ENCODE assay signal across 8 mouse cellular contexts in the genomic region with DNA sequence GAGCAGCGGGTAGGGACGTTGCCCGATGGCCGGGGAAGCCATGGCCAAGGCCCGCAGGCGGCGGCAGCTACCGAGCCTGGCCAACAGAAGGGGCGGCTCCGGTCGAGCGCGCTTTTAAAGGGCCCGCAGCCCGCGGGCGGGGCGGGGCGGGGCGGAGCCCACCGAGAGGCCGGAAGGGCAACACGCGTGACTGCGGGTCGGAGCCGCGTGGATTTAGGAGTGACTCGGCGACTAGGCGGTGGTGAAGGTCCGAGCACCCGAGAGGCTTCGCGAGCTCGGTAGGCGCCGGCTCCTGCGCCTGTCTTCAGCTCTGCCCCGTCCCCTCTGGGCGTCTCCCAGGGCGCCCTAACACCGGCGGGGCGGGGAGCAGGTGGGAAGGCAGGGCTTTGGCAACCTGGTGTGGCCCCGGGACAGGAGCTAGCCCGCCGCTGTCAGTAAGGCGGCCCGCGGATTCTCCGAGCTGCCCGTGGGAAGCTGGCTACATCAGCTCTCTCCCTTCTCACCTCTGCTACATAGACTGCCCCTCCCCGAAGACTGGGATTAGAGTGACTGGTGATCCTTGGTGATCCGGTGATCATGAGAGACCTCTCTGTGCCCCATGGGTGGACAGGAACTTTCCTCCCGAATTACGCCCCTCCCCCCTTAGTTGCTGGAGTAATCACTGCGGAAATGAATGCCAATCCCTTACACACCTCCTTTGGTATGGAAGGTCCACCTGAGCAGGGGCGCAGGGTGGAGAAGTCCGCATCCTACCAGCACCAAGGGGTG. TPM values are rescaled to one million over a fixed set of nuclear protein-coding genes. Genes with fewer than 3 reads are reported as not detected.
DNase-seq lines count a peak whose midpoint lies in the region; ATAC-seq and TF ChIP-seq lines count a peak whose summit lies in the region.

A gene (minus strand): TSS at position 170 of the 768 bp plus-strand sequence.

- TF ChIP-seq POLR2A in embryonic fibroblast, embryonic 13.5 days (IDR thresholded peaks at IDR 0.05; ENCODE audit: low read depth, low read length): peak; percentile 85
- TF ChIP-seq POLR2A in liver, adult 2 months (IDR thresholded peaks at IDR 0.05; ENCODE audit: extremely low read depth, insufficient read depth, low read length): peak; percentile 94

- 1% methylated on average over 59 of the region's 60 CpGs for WGBS in heart, embryonic 11.5 days (ENCODE audit: insufficient replicate concordance)
- under 1% methylated on average over 60 of the region's 60 CpGs for WGBS in kidney, embryonic 15.5 days
- under 1% methylated on average over 60 of the region's 60 CpGs for WGBS in liver, adult 2 months

- H3K4me3 ChIP-seq in embryonic fibroblast, embryonic 13.5 days (ENCODE audit: insufficient read depth, low read length): peak within 1 kb of the TSS; percentile 63
- H3K4me3 ChIP-seq in heart, embryonic 11.5 days (ENCODE audit: low read depth, low read length): peak within 1 kb of the TSS; percentile 77
- peak within 1 kb of the TSS; percentile 66 for H3K4me3 ChIP-seq in kidney, embryonic 15.5 days (replicated peaks)
- peak within 1 kb of the TSS; percentile 91 for H3K4me3 ChIP-seq in liver, adult 2 months (ENCODE audit: insufficient read depth, low read depth, low read length)

- peaks cover 10% of the 10 kb centered on the region; the same call in 1 of the 2 replicates for H3K4me1 ChIP-seq in embryonic fibroblast, embryonic 13.5 days (ENCODE audit: control insufficient read depth, insufficient read depth, low read length)
- H3K4me1 ChIP-seq in heart, embryonic 11.5 days (ENCODE audit: control insufficient read depth, insufficient read depth, low read length): peaks cover 40% of the 10 kb centered on the region
- H3K4me1 ChIP-seq in kidney, embryonic 15.5 days: peaks cover 43% of the 10 kb centered on the region
- peaks cover 20% of the 10 kb centered on the region for H3K4me1 ChIP-seq in liver, adult 2 months (ENCODE audit: control insufficient read depth, insufficient read depth, low read length)

- TF ChIP-seq CTCF in embryonic fibroblast, embryonic 13.5 days (IDR thresholded peaks at IDR 0.05; ENCODE audit: borderline replicate concordance, insufficient read depth, low read length): no peak
- no peak for TF ChIP-seq CTCF in liver, adult 2 months (IDR thresholded peaks at IDR 0.05; ENCODE audit: low read depth, low read length)

- DNase-seq in 3T3-L1 (ENCODE audit: low read depth, low spot score): peak; percentile 58
- DNase-seq in adrenal gland, postnatal 25 days: peak; percentile 85
- peak; percentile 68 for DNase-seq in liver, adult 2 months (ENCODE audit: extremely low read depth, low read depth, low spot score)
- peak; percentile 46 to 75 for DNase-seq in spleen, postnatal 4 days (ENCODE audit: low spot score in 2 of 2)

- H3K79me2 ChIP-seq in liver, adult 2 months (ENCODE audit: control insufficient read depth, insufficient read depth, low read length): peaks cover 17% of the 10 kb centered on the region; the same call in 1 of the 2 replicates

- no peak within 1 kb of the TSS for H3K27ac ChIP-seq in embryonic fibroblast, embryonic 13.5 days (ENCODE audit: insufficient read depth, low read length)
- H3K27ac ChIP-seq in heart, embryonic 11.5 days (ENCODE audit: low read depth, low read length): no peak within 1 kb of the TSS; the same call in 1 of the 2 replicates
- no peak within 1 kb of the TSS for H3K27ac ChIP-seq in kidney, embryonic 15.5 days
- peak within 1 kb of the TSS; percentile 95 for H3K27ac ChIP-seq in liver, adult 2 months (replicated peaks; ENCODE audit: insufficient read depth, low read depth, low read length)

- H3K9me3 ChIP-seq in heart, embryonic 11.5 days (replicated peaks; ENCODE audit: control insufficient read depth, low read length): no peaks in the 10 kb centered on the region
- no peaks in the 10 kb centered on the region for H3K9me3 ChIP-seq in kidney, embryonic 15.5 days (replicated peaks)

- peak within 1 kb of the TSS; percentile 97 for H3K4me2 ChIP-seq in heart, embryonic 11.5 days
- peak within 1 kb of the TSS; percentile 98 for H3K4me2 ChIP-seq in kidney, embryonic 15.5 days

- no peaks in the 10 kb centered on the region for H3K36me3 ChIP-seq in heart, embryonic 11.5 days (ENCODE audit: control insufficient read depth, insufficient read depth, low read length)
- no peaks in the 10 kb centered on the region for H3K36me3 ChIP-seq in kidney, embryonic 15.5 days
- H3K36me3 ChIP-seq in liver, adult 2 months (ENCODE audit: control insufficient read depth, insufficient read depth, low read length): no peaks in the 10 kb centered on the region

- H3K9ac ChIP-seq in heart, embryonic 11.5 days (ENCODE audit: low read depth, low read length): peak within 1 kb of the TSS; percentile 83
- H3K9ac ChIP-seq in kidney, embryonic 15.5 days: peak within 1 kb of the TSS; percentile 74
- H3K9ac ChIP-seq in liver, adult 2 months (ENCODE audit: low read depth, low read length): peak within 1 kb of the TSS; percentile 89

- H3K27me3 ChIP-seq in heart, embryonic 11.5 days (ENCODE audit: control insufficient read depth, insufficient read depth, low read length): peaks cover 14% of the 10 kb centered on the region
- H3K27me3 ChIP-seq in kidney, embryonic 15.5 days: peaks cover 55% of the 10 kb centered on the region
- no peaks in the 10 kb centered on the region for H3K27me3 ChIP-seq in liver, adult 2 months (ENCODE audit: control insufficient read depth, insufficient read depth, low read length)

- peak; percentile 40; the same call in 1 of the 2 replicates for ATAC-seq in heart, embryonic 11.5 days (replicated peaks; ENCODE audit: insufficient number of reproducible peaks, low FRiP score, low TSS enrichment)
- ATAC-seq in kidney, embryonic 15.5 days (replicated peaks; ENCODE audit: low FRiP score): peak; percentile 63
- ATAC-seq in monocyte, adult 5-6 weeks (replicated peaks; ENCODE audit: insufficient number of reproducible peaks, low FRiP score, low TSS enrichment, poor library complexity, severe bottlenecking): peak; percentile 23; the same call in 1 of the 2 replicates

RNA-seq across cellular contexts. Expression of the gene that starts here (rescaled TPM):
- 12.8 and 13.1 TPM in 2 replicates for total RNA-seq in adrenal gland, postnatal 25 days (2021)
- polyA plus RNA-seq in embryonic fibroblast, embryonic 13.5 days (2011; ENCODE audit: insufficient read length, low read depth, missing spikeins): 11.6 and 15.7 TPM in 2 replicates
- polyA plus RNA-seq in heart, embryonic 11.5 days (2014; fragmentation: Nextera tagmentation; extraction: Ambion mirVana): 38.1 and 39.1 TPM in 2 replicates
- 2.8 and 2.9 TPM in 2 replicates for polyA plus RNA-seq in kidney, embryonic 15.5 days (2015; fragmentation: Nextera tagmentation; extraction: Ambion mirVana)
- total RNA-seq in liver, adult 2 months (2014; rRNA removed): 3.4 and 5.6 TPM in 2 replicates
- 6.1 and 8.4 TPM in 2 replicates for polyA plus RNA-seq in liver, adult 2 months (2012; rRNA removed)
- 231 to 259 TPM (median 238 TPM) in 3 replicates for total RNA-seq in monocyte, adult 5-6 weeks (2017)

Comparison
In these comparisons a context has a peak if more than half of its experiments do, and no peak if none do; other contexts are left out.
1. RNA of the gene that starts here (total RNA-seq): 231 to 259 TPM in monocyte, adult 5-6 weeks; 12.8 to 13.1 TPM in adrenal gland, postnatal 25 days and 3.4 to 5.6 TPM in liver, adult 2 months; every median in the first group is over 10 times any median in the second.
2. Peak in every context shown above with its lines, with median percentiles within 50 percentile points of each other: DNase-seq, H3K4me3 ChIP-seq, ATAC-seq and H3K9ac ChIP-seq.